Mouse (Mus musculus): ENCODE data around the gene Evl.
"Not testable (repeated sequence)": the region's sequence is repeated elsewhere in the genome, so short reads cannot be mapped to it uniquely, and the experiment has no call there.

Gene Evl

GRCm38 (mm10) chr12:108554120-108554841 is at the start of gene Evl:
Evl (plus strand) TSS chr12:108554720.
- DNase-seq (ENCODE audit: low read depth): peak; percentile 72

DNA sequence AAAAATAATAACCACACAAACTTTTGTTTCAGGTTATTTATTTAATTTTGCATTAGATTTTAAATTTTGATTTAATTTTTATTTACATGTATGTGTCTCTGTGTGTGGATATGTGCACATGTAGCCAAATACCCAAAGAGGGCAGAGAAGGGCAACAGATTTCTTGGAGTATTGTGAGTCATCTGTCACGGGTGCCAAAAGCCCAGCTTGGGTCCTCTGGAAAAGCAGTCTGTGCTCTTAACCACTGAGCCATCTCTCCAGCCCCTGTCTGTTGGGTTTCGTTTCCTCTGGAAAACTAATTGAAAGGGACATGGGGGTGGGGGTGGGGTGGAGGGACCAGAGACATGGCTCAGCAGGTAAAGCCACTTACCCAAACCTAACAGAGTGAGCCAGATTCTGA is 48.7 kb upstream of the Evl start:
- DNase-seq (ENCODE audit: low read depth): no peak

- not testable (repeated sequence) for DNase-seq (ENCODE audit: low read depth)
Measured at GRCm38 (mm10) chr12:108507046-108507445, 47.5 kb upstream of the Evl start.

GRCm38 (mm10) chr12:108510571-108510970 is 43.9 kb upstream of the Evl start:
- DNase-seq (ENCODE audit: low read depth): no peak

DNA sequence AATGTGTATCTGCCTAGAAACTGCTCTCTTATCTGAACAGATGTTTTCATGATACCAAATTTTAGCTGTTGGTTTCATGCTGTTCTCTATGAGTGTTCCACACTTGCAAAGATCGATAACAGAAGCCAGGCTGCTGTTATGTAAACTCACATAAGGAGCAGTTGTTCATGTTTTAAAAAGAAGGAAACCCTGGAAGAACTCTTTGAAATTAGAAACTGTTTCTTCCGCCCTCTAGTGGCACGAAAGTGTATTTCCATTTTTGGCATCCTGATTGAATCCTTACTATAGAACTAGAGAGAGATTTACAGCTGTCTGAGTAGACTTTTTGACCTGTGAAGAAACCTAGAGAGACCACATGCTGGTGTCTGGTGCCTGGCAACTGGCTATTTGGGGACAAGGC is 43.5 kb upstream of the Evl start:
- no peak for DNase-seq (ENCODE audit: low read depth)

DNA sequence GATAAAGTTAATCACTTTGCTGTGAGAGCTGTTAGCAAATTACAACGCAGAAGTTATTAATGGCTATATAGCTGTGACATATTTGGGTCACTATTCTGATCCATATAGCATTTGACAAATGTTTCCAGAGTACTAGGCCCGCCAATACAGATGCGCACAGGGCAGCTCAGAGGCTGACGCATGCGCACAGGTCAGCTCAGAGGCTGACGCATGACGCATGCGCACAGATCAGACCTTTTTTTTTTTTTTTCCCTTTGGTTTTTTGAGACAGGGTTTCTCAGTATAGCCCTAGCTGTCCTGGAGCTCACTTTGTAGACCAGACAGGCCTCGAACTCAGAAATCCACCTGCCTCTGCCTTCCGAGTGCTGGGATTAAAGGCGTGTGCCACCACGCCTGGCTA is 39.1 kb upstream of the Evl start:
- no peak for DNase-seq (ENCODE audit: low read depth)

- DNase-seq (ENCODE audit: low read depth): no peak
Measured at GRCm38 (mm10) chr12:108519374-108519773, 35.1 kb upstream of the Evl start.

GRCm38 (mm10) chr12:108529214-108529613 is 25.3 kb upstream of the Evl start:
- DNase-seq (ENCODE audit: low read depth): peak; percentile 18

DNA sequence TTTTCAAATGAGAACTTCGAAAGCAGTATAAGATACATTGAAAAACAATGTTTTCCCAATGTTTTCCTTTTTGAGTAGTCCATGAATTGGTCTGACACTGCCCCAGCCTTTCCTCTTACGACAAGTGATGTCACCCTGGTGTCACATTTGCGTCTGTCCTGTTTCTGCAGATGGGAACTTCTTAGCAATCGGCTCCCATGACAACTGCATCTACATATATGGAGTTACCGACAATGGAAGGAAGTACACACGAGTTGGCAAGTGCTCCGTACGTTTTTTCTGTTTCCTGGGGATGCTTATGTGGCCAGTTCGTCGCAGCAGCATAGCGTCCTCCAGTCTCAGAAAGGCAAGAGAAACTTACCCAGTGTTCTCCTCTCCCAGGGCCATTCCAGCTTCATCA is 20.0 kb upstream of the Evl start:
- no peak for DNase-seq (ENCODE audit: low read depth)

DNA sequence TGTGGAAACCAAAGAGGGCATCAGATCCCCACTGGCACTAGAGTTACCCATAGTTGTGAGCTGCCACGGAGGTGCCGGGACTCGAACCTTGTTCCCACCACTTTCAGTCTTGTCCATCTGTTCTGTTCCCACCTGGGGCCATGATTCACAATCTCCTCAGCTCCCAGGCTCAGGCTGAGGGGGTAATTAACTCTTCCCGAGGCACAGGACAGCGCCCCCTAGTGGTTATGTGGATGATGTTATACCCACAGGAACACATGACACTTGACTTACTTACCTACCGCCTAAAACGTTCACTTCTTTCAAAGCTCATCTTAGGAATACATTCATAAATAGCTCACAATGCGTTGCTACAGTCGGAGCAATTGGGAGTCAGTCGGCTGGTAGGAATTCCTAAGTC is 18.1 kb upstream of the Evl start:
- no peak for DNase-seq (ENCODE audit: low read depth)

GRCm38 (mm10) chr12:108541088-108541487 is 13.4 kb upstream of the Evl start:
- no peak for DNase-seq (ENCODE audit: low read depth)

- DNase-seq (ENCODE audit: low read depth): no peak
Measured at GRCm38 (mm10) chr12:108546508-108547153, 7.9 kb upstream of the Evl start.

- no peak for DNase-seq (ENCODE audit: low read depth)
Measured at GRCm38 (mm10) chr12:108547251-108547875, 7.2 kb upstream of the Evl start.

DNA sequence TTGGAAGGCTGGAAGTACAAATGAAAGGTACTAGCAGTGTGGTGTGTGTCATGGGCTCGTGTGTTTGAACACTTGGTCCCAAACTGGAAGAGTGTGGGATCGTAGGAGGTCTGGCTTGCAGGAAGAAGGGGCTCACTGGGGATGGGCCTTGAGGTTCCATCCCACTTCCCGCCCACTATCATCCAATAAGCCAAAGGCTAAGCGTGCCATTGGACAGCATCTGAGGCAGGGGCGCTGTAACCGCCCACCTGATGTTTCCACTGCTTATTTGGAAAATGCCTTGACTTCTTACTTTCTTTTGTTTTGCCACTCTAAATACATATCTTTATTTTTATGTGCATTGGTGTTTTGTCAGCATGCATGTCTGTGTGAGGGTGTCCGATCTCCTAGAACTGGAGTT is 2.8 kb upstream of the Evl start:
- DNase-seq (ENCODE audit: low read depth): no peak

DNA sequence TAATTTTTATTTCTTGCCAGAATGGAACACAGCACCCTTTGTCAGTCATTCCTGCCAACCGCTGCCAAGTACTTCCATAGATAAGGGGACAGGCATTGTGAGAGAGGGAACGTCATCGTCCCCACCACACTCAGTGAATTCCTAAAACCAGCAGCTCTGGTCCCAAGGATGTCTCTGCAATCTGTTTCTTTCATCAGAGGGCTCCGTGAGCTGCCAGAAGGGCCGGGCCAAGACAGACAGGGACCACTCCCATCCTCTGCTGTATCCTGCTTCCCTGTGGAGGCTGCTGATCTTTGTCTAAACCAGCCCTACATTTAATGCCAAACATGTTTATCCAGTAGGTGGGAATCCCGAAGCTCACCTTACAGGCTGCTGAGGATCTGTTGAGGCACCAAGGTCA is 1.4 kb upstream of the Evl start:
- DNase-seq (ENCODE audit: low read depth): no peak

GRCm38 (mm10) chr12:108554861-108555556 is 489 bp downstream of the Evl start:
- no peak for DNase-seq (ENCODE audit: low read depth)

DNA sequence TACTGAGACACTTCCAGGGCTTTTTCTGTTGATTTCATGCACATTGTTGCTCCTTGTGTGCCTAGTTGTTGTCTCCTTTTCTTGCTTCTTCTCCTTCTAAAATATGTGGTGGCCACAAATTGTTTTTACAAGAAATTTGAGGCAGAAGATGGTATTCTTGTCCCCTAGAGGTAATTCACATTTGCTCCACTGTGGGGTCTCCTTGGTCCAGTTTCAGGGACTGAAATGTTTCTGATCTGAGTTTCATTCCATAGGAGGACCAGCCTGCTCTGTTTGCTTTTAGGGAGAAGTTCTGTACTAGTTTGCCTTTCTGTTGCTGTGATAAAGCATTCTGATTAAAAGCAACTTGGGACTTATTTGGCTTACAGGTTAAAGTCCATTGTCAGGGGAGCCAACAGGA is 3.7 kb downstream of the Evl start:
- no peak for DNase-seq (ENCODE audit: low read depth)

- no peak for DNase-seq (ENCODE audit: low read depth)
Measured at GRCm38 (mm10) chr12:108563238-108563637, 8.7 kb downstream of the Evl start.

DNA sequence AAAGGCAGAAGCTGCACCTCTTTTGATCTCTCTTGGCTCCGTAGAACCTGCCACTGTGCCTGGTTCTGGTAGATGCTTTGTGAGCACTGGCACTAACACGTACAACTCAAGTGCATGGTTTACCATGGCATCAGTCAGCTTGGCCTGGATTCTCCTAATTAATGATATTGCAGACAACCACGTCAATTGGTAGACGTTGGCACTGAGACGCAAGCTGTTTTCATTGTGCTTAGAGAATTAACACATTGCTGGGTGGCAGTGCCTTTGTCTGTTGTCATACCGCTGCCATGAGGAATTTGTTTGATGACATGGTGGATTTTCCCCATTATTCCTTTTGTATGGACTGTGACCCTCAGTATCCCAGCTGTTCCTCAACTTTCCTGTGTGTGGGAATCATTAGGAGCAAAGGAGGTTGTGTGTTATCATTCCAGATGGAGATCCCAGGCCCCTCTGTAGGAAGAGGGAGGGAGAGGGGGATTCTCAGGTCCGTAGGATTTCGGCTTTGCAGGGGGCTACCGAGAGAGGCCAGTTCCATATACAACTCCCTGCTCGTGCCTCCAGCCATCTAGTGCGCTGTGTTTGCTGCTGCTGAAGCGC is 10.5 kb downstream of the Evl start:
- no peak for DNase-seq (ENCODE audit: low read depth)

GRCm38 (mm10) chr12:108579156-108579871 is 24.8 kb downstream of the Evl start:
- no peak for DNase-seq (ENCODE audit: low read depth)

DNA sequence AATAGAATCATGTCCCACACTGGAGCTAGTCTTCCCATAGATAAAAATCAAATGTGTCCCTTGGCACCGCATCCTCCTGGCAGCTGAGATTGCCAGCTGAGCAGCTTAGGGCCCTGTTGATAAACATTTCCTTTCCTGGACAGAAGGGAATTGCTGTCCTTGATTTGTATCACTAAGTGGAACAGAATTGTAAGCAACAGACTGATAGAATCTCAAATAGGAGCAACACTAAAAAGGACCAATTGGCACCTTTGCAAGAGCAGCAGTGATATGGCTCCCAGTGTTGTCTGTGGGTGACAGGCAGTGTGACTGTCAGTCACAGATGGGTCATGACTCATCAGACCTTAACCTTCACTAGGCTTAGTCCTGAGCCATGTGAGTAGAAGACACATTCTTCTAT is 29.3 kb downstream of the Evl start:
- DNase-seq (ENCODE audit: low read depth): no peak

GRCm38 (mm10) chr12:108590131-108590530 is 35.6 kb downstream of the Evl start:
- no peak for DNase-seq (ENCODE audit: low read depth)
